Mouse (Mus musculus) embryonic facial prominence, embryonic 12.5 days (tissue): Measurements from ENCODE around the gene Baz1b. TPM values are rescaled to one million over a fixed set of nuclear protein-coding genes. Genes with fewer than 3 reads are reported as not detected.

ENCODE experiments used
- ATAC-seq: fragments of 200-750 bp; cut with Nextera tagmentation; 2 replicates; pipeline ENCODE4 v1.8.0; 2017; ENCODE audit not compliant: insufficient number of reproducible peaks, insufficient read depth, low FRiP score, low TSS enrichment
- H3K27ac ChIP-seq: fragments of 300-500 bp; sonication (generic); 2 replicates; pipeline ENCODE4 v1.5.1; 2016; ENCODE audit warnings: mild to moderate bottlenecking
- H3K27me3 ChIP-seq: fragments of 300-500 bp; sonication (generic); 2 replicates; pipeline ENCODE4 v1.6.1; 2016; ENCODE audit warnings: mild to moderate bottlenecking, moderate library complexity
- H3K36me3 ChIP-seq: fragments of 300-500 bp; sonication (generic); 2 replicates; pipeline ENCODE4 v1.6.1; 2016; ENCODE audit warnings: mild to moderate bottlenecking
- H3K4me1 ChIP-seq: fragments of 300-500 bp; sonication (generic); 2 replicates; pipeline ENCODE4 v1.6.1; 2016
- H3K4me2 ChIP-seq: fragments of 300-500 bp; sonication (generic); replicated peaks from 2 replicates; pipeline ENCODE4 v1.6.1; 2016; ENCODE audit warnings: mild to moderate bottlenecking, moderate library complexity
- H3K4me3 ChIP-seq: fragments of 300-500 bp; sonication (generic); 2 replicates; pipeline ENCODE4 v1.5.1; 2016; ENCODE audit warnings: mild to moderate bottlenecking
- H3K9ac ChIP-seq: fragments of 300-500 bp; sonication (generic); 2 replicates; pipeline ENCODE4 v1.6.1; 2016; ENCODE audit warnings: mild to moderate bottlenecking, moderate library complexity
- H3K9me3 ChIP-seq: fragments of 300-500 bp; sonication (generic); 2 replicates; pipeline ENCODE4 v1.6.1; 2016; ENCODE audit warnings: mild to moderate bottlenecking, moderate library complexity
- WGBS: fragments of 180-500 bp; shearing (Covaris S2); methylation state at CpG from one replicate; pipeline ENCODE4 v1.1.7; 2016; 5-methylcytosine and 5-hydroxymethylcytosine counted together
- polyA plus RNA-seq: library from polyadenylated mRNA; unstranded; fragments of >200 nt; fragmentation: Nextera tagmentation; extraction: Ambion mirVana; gene quantifications from 2 replicates; pipeline ENCODE4 v1.2.1, GENCODE M21; 2016

Gene Baz1b
- polyA plus RNA-seq, 1 experiment from 2014 or later, result 68.7 TPM

- no peak overlapping the region for H3K9ac ChIP-seq
- peaks cover 47% of the 10 kb centered on the region for H3K36me3 ChIP-seq
- H3K4me3 ChIP-seq, result no peak overlapping the region
- no peak for ATAC-seq
- H3K4me1 ChIP-seq, result no peaks in the 10 kb centered on the region; the same call in 1 of the 2 replicates
- H3K9me3 ChIP-seq, result no peaks in the 10 kb centered on the region
- H3K27ac ChIP-seq, result no peak overlapping the region
- 88% methylated on average over 6 of the region's 6 CpGs for WGBS
- H3K4me2 ChIP-seq, result no peak overlapping the region
- H3K27me3 ChIP-seq, result no peaks in the 10 kb centered on the region
Observed at GRCm38 (mm10) chr5:135162821-135163220, 24.2 kb upstream of the Baz1b start.

GRCm38 (mm10) chr5:135166909-135167308 is 20.2 kb upstream of the Baz1b start:
- 86% methylated on average over 4 of the region's 4 CpGs for WGBS
- no peak overlapping the region for H3K9ac ChIP-seq
- no peak for ATAC-seq

GRCm38 (mm10) chr5:135167469-135167868 is 19.6 kb upstream of the Baz1b start:
- peaks cover 18% of the 10 kb centered on the region for H3K36me3 ChIP-seq
- ATAC-seq, result no peak
- peak overlapping the region; percentile 86 for H3K4me2 ChIP-seq
- no peak overlapping the region for H3K4me3 ChIP-seq
- H3K4me1 ChIP-seq, result peaks cover 5% of the 10 kb centered on the region; the same call in 1 of the 2 replicates
- H3K9ac ChIP-seq, result no peak overlapping the region
- H3K27me3 ChIP-seq, result no peaks in the 10 kb centered on the region
- no peaks in the 10 kb centered on the region for H3K9me3 ChIP-seq
- WGBS, result 94% methylated on average over 4 of the region's 4 CpGs
- H3K27ac ChIP-seq, result no peak overlapping the region

More at GRCm38 (mm10) chr5:135166909-135167308, 20.2 kb upstream of the Baz1b start:
- Histone ChIP-seq H3K4me1 (peaks cover 5% of the 10 kb centered on the region; the same call in 1 of the 2 replicates), H3K9me3 (no peaks in the 10 kb centered on the region), H3K27me3 (no peaks in the 10 kb centered on the region), H3K4me2 (no peak overlapping the region), H3K27ac (no peak overlapping the region), H3K4me3 (no peak overlapping the region), H3K36me3 (peaks cover 18% of the 10 kb centered on the region)

GRCm38 (mm10) chr5:135168063-135169062 is 18.7 kb upstream of the Baz1b start, which contains the start of gene Bcl7b:
Gene Bcl7b (plus strand): TSS chr5:135168283.
- peak; percentile 94 for ATAC-seq
- H3K27ac ChIP-seq, result peak within 1 kb of the TSS; percentile 99
- WGBS, result 2% methylated on average over 95 of the region's 95 CpGs

GRCm38 (mm10) chr5:135169479-135169878 is 17.6 kb upstream of the Baz1b start:
- H3K9ac ChIP-seq, result peak overlapping the region; percentile 76
- H3K4me2 ChIP-seq, result peak overlapping the region; percentile 86
- no peak for ATAC-seq
- no peaks in the 10 kb centered on the region for H3K27me3 ChIP-seq
- peak overlapping the region; percentile 99; the same call in 1 of the 2 replicates for H3K27ac ChIP-seq
- WGBS, result 86% methylated on average over 5 of the region's 5 CpGs
- no peaks in the 10 kb centered on the region for H3K9me3 ChIP-seq
- peaks cover 5% of the 10 kb centered on the region; the same call in 1 of the 2 replicates for H3K4me1 ChIP-seq
- peaks cover 35% of the 10 kb centered on the region for H3K36me3 ChIP-seq
- peak overlapping the region; percentile 65 for H3K4me3 ChIP-seq

More at GRCm38 (mm10) chr5:135168063-135169062, 18.7 kb upstream of the Baz1b start, which contains the start of gene Bcl7b:
- H3K4me2 ChIP-seq, result peak within 1 kb of the TSS; percentile 86
- no peaks in the 10 kb centered on the region for H3K27me3 ChIP-seq
- H3K9ac ChIP-seq, result peak within 1 kb of the TSS; percentile 76
- no peaks in the 10 kb centered on the region for H3K9me3 ChIP-seq
- peak within 1 kb of the TSS; percentile 65 for H3K4me3 ChIP-seq
- H3K36me3 ChIP-seq, result peaks cover 26% of the 10 kb centered on the region
- peaks cover 5% of the 10 kb centered on the region; the same call in 1 of the 2 replicates for H3K4me1 ChIP-seq

GRCm38 (mm10) chr5:135171688-135172220 is 15.3 kb upstream of the Baz1b start:
- peaks cover 50% of the 10 kb centered on the region for H3K36me3 ChIP-seq
- WGBS, result 89% methylated on average over 6 of the region's 6 CpGs
- no peak overlapping the region for H3K4me3 ChIP-seq
- no peak overlapping the region for H3K4me2 ChIP-seq
- no peaks in the 10 kb centered on the region for H3K27me3 ChIP-seq
- ATAC-seq, result no peak
- H3K4me1 ChIP-seq, result peaks cover 5% of the 10 kb centered on the region; the same call in 1 of the 2 replicates
- no peaks in the 10 kb centered on the region for H3K9me3 ChIP-seq
- H3K9ac ChIP-seq, result peak overlapping the region; percentile 12; the same call in 1 of the 2 replicates
- H3K27ac ChIP-seq, result no peak overlapping the region

- no peak for ATAC-seq
- Histone ChIP-seq H3K4me1 (peaks cover 5% of the 10 kb centered on the region; the same call in 1 of the 2 replicates), H3K4me2 (no peak overlapping the region), H3K27me3 (no peaks in the 10 kb centered on the region), H3K4me3 (no peak overlapping the region), H3K36me3 (peaks cover 62% of the 10 kb centered on the region), H3K9me3 (no peaks in the 10 kb centered on the region), H3K9ac (no peak overlapping the region), H3K27ac (no peak overlapping the region)
- WGBS, result 95% methylated on average over 5 of the region's 5 CpGs
Observed at GRCm38 (mm10) chr5:135172986-135173385, 14.1 kb upstream of the Baz1b start.

GRCm38 (mm10) chr5:135175086-135175485 is 12.0 kb upstream of the Baz1b start:
- no peak for ATAC-seq
- Histone ChIP-seq H3K9ac (no peak overlapping the region), H3K4me3 (no peak overlapping the region), H3K27me3 (no peaks in the 10 kb centered on the region), H3K27ac (no peak overlapping the region), H3K4me1 (no peaks in the 10 kb centered on the region), H3K4me2 (no peak overlapping the region), H3K36me3 (peaks cover 81% of the 10 kb centered on the region), H3K9me3 (no peaks in the 10 kb centered on the region)

- no peaks in the 10 kb centered on the region for H3K9me3 ChIP-seq
- H3K4me2 ChIP-seq, result no peak overlapping the region
- peaks cover 81% of the 10 kb centered on the region for H3K36me3 ChIP-seq
- no peak overlapping the region for H3K4me3 ChIP-seq
- 74% methylated on average over 3 of the region's 3 CpGs for WGBS
- H3K27me3 ChIP-seq, result no peaks in the 10 kb centered on the region
- H3K9ac ChIP-seq, result no peak overlapping the region
- ATAC-seq, result no peak
- H3K27ac ChIP-seq, result no peak overlapping the region
- H3K4me1 ChIP-seq, result no peaks in the 10 kb centered on the region
Observed at GRCm38 (mm10) chr5:135178523-135178922, 8.5 kb upstream of the Baz1b start.

- ATAC-seq, result no peak
- Histone ChIP-seq H3K27me3 (no peaks in the 10 kb centered on the region), H3K4me1 (no peaks in the 10 kb centered on the region), H3K27ac (no peak overlapping the region), H3K36me3 (peaks cover 77% of the 10 kb centered on the region), H3K4me2 (no peak overlapping the region), H3K9ac (no peak overlapping the region), H3K9me3 (no peaks in the 10 kb centered on the region), H3K4me3 (no peak overlapping the region)
- WGBS, result 88% methylated on average over 4 of the region's 4 CpGs
Observed at GRCm38 (mm10) chr5:135178996-135179395, 8.1 kb upstream of the Baz1b start.

- no peak for ATAC-seq
- peaks cover 72% of the 10 kb centered on the region for H3K36me3 ChIP-seq
- H3K9me3 ChIP-seq, result no peaks in the 10 kb centered on the region
- no peaks in the 10 kb centered on the region for H3K27me3 ChIP-seq
- no peak overlapping the region for H3K9ac ChIP-seq
- H3K4me3 ChIP-seq, result no peak overlapping the region
- H3K4me2 ChIP-seq, result no peak overlapping the region
- no peaks in the 10 kb centered on the region for H3K4me1 ChIP-seq
- 94% methylated on average over 7 of the region's 7 CpGs for WGBS
- no peak overlapping the region for H3K27ac ChIP-seq
Observed at GRCm38 (mm10) chr5:135179616-135180015, 7.4 kb upstream of the Baz1b start.
